Mouse (Mus musculus) lung, postnatal 0 days (tissue): ENCODE measurements around the gene 1700019D03Rik. TPM values are rescaled to one million over a fixed set of nuclear protein-coding genes. Genes with fewer than 3 reads are reported as not detected.

ENCODE experiments used
- ATAC-seq: fragments of 200-750 bp; cut with Nextera tagmentation; 2 replicates; pipeline ENCODE4 v1.8.0; 2017; ENCODE audit warnings: moderate library complexity
- DNase-seq: peaks from one replicate; pipeline ENCODE4 v3.0.0-alpha.2; 2016; ENCODE audit warnings: low spot score
- H3K27ac ChIP-seq: fragments of 300-500 bp; sonication (generic); 2 replicates; pipeline ENCODE4 v1.5.1; 2014; ENCODE audit warnings: antibody characterized with exemption, mild to moderate bottlenecking, low read length, mixed read lengths
- H3K27me3 ChIP-seq: fragments of 300-500 bp; sonication (generic); replicated peaks from 2 replicates; pipeline ENCODE4 v1.6.1; 2014; ENCODE audit warnings: low read length, mixed read lengths; ENCODE audit not compliant: insufficient read depth
- H3K36me3 ChIP-seq: fragments of 300-500 bp; sonication (generic); 2 replicates; pipeline ENCODE4 v1.6.1; 2014; ENCODE audit warnings: low read length, mixed read lengths; ENCODE audit not compliant: insufficient read depth
- H3K4me1 ChIP-seq: fragments of 300-500 bp; sonication (generic); 2 replicates; pipeline ENCODE4 v1.6.1; 2014; ENCODE audit warnings: antibody characterized with exemption, low read depth, low read length, mixed read lengths; ENCODE audit not compliant: insufficient read depth
- H3K4me2 ChIP-seq: fragments of 300-500 bp; sonication (generic); replicated peaks from 2 replicates; pipeline ENCODE4 v1.6.1; 2014; ENCODE audit warnings: low read depth, mild to moderate bottlenecking, low read length, moderate library complexity, mixed read lengths
- H3K4me3 ChIP-seq: fragments of 300-500 bp; sonication (generic); 2 replicates; pipeline ENCODE4 v1.5.1; 2014; ENCODE audit warnings: low read depth, low read length
- H3K9ac ChIP-seq: fragments of 300-500 bp; sonication (generic); replicated peaks from 2 replicates; pipeline ENCODE4 v1.6.1; 2014; ENCODE audit warnings: low read depth, mild to moderate bottlenecking
- H3K9me3 ChIP-seq: fragments of 300-500 bp; sonication (generic); 2 replicates; pipeline ENCODE4 v1.6.1; 2016; ENCODE audit warnings: low read length, mixed read lengths
- CTCF ChIP-seq: IDR thresholded peaks from 2 replicates; pipeline ENCODE4 v1.5.1; 2016; ENCODE audit warnings: antibody characterized with exemption, mild to moderate bottlenecking
- EP300 ChIP-seq: IDR thresholded peaks from 2 replicates; pipeline ENCODE4 v1.6.1; 2016; ENCODE audit warnings: antibody characterized with exemption, mild to moderate bottlenecking, control low read depth
- WGBS: fragments of 180-500 bp; shearing (Covaris S2); extraction: QIAGEN DNeasy Blood & Tissue Kit; methylation state at CpG from one replicate; pipeline ENCODE4 v1.1.7; 2014; 5-methylcytosine and 5-hydroxymethylcytosine counted together
- polyA plus RNA-seq: library from polyadenylated mRNA; unstranded; fragments of >200 nt; fragmentation: Nextera tagmentation; extraction: Ambion mirVana; gene quantifications from 2 replicates; pipeline ENCODE4 v1.2.1, GENCODE M21; 2015

The 1700019D03Rik gene
- polyA plus RNA-seq, 1 experiment from 2014 or later = 2.7 TPM

DNA sequence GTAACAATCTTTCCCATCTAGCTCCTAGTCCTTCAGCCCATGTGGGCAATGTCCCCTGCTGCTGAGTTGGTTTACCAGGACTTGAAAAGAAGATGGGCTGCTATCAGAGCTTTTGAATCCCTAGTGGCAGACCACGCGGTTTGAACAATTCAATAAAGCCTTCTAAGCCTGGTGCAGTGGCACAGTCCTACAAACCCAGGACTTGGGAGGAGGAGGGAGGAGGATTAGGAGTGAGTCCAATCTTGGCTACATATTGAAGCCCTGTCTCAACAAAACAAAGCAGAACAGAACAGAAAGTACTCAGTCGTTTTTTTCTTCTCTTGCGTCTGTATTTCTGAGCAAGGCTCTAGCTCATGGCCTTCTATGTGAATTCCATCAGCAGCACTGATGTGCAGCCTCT is 63.2 kb downstream of the 1700019D03Rik start:
- Histone ChIP-seq H3K4me3 (no peak overlapping the region), H3K36me3 (no peaks in the 10 kb centered on the region), H3K27me3 (no peaks in the 10 kb centered on the region), H3K9me3 (no peaks in the 10 kb centered on the region), H3K4me1 (peaks cover 9% of the 10 kb centered on the region; the same call in 1 of the 2 replicates), H3K27ac (no peak overlapping the region), H3K9ac (no peak overlapping the region), H3K4me2 (no peak overlapping the region)
- 72% methylated on average over 4 of the region's 4 CpGs for WGBS
- no peak for TF ChIP-seq EP300
- no peak for TF ChIP-seq CTCF
- no peak for DNase-seq
- no peak for ATAC-seq

- TF ChIP-seq EP300 (no peak), CTCF (peak; percentile 71)
- H3K9me3 ChIP-seq = no peaks in the 10 kb centered on the region
- peak; percentile 44 for DNase-seq
- no peak overlapping the region for H3K4me2 ChIP-seq
- H3K4me3 ChIP-seq = no peak overlapping the region
- peaks cover 9% of the 10 kb centered on the region; the same call in 1 of the 2 replicates for H3K4me1 ChIP-seq
- H3K27ac ChIP-seq = no peak overlapping the region
- 25% methylated on average over 6 of the region's 6 CpGs for WGBS
- ATAC-seq = no peak
- no peaks in the 10 kb centered on the region for H3K36me3 ChIP-seq
- no peak overlapping the region for H3K9ac ChIP-seq
- H3K27me3 ChIP-seq = no peaks in the 10 kb centered on the region
Observed at GRCm38 (mm10) chr1:52955102-52955501, 64.9 kb downstream of the 1700019D03Rik start.

GRCm38 (mm10) chr1:52954456-52954855 is 65.5 kb downstream of the 1700019D03Rik start:
- Histone ChIP-seq H3K36me3 (no peaks in the 10 kb centered on the region), H3K4me1 (peaks cover 9% of the 10 kb centered on the region; the same call in 1 of the 2 replicates), H3K9ac (no peak overlapping the region), H3K4me2 (no peak overlapping the region), H3K9me3 (no peaks in the 10 kb centered on the region), H3K27ac (no peak overlapping the region), H3K27me3 (no peaks in the 10 kb centered on the region), H3K4me3 (no peak overlapping the region)
- DNase-seq = no peak
- ATAC-seq = no peak
- no peak for TF ChIP-seq CTCF
- TF ChIP-seq EP300 = no peak
- 87% methylated on average over 2 of the region's 2 CpGs for WGBS

GRCm38 (mm10) chr1:52953548-52953947 is 66.4 kb downstream of the 1700019D03Rik start:
- Histone ChIP-seq H3K9ac (no peak overlapping the region), H3K27me3 (no peaks in the 10 kb centered on the region), H3K4me2 (no peak overlapping the region; the same call in 1 of the 2 replicates), H3K36me3 (no peaks in the 10 kb centered on the region), H3K9me3 (no peaks in the 10 kb centered on the region), H3K27ac (no peak overlapping the region), H3K4me3 (0 out of 2 replicates have a peak overlapping the region, but pooled peaks have one; percentile 46), H3K4me1 (peaks cover 9% of the 10 kb centered on the region; the same call in 1 of the 2 replicates)
- no peak for DNase-seq
- no peak for ATAC-seq
- TF ChIP-seq CTCF = no peak
- no peak for TF ChIP-seq EP300
- WGBS = 20% methylated on average over 4 of the region's 4 CpGs

DNA sequence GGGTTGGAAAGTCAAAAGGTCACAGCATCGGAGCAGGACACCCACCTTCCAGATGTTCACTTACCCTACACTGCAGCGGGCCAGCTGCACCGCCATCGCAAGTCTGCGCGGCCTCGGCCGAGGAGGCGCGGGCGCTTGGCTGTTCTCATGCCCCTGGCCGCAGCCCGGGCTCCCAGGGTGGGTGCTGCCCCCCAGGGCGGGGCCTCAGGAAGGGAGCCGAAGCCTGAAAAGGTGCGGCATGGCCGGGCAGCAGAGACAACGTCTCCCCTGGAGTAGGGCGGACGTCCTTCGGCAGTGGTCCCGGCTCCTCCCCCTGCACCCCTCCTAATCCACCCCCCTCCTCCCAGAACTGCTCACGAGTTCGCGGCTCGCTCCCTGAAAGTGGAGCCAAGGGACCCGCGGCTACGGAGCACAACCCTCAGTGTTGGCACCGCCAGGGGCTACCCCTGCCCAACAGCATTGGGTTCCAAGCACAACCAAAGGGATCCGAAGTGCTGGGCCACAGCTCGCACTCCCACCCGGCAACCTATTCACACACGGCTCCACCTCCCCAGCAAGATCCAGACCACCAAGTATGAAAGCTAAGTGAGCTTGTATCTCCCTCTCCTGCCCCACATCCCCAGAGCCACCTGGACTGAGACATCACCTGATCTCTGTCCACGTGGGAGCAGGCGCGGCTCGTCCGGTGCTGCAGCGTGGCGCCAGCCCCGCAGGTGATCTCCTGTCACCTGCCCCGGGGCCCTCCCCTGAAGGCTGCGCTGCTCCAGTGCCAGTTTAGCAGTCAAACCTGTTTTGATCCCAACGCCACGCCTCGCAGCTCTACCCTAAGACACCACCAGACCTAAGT is 67.2 kb downstream of the 1700019D03Rik start:
- WGBS = 1% methylated on average over 41 of the region's 47 CpGs

GRCm38 (mm10) chr1:52952143-52952542 is 67.8 kb downstream of the 1700019D03Rik start:
- Histone ChIP-seq H3K9me3 (no peaks in the 10 kb centered on the region), H3K4me1 (peaks cover 9% of the 10 kb centered on the region; the same call in 1 of the 2 replicates), H3K27me3 (no peaks in the 10 kb centered on the region), H3K4me2 (peak overlapping the region; percentile 94), H3K4me3 (peak overlapping the region; percentile 46), H3K36me3 (no peaks in the 10 kb centered on the region), H3K27ac (no peak overlapping the region), H3K9ac (peak overlapping the region; percentile 26; the same call in 1 of the 2 replicates)
- ATAC-seq (no peak), DNase-seq (peak; percentile 7)
- 4% methylated on average over 5 of the region's 5 CpGs for WGBS
- TF ChIP-seq EP300 (no peak), CTCF (no peak)

More for the DNA sequence above, 67.2 kb downstream of the 1700019D03Rik start:
- peak; percentile 54 for DNase-seq
- peak overlapping the region; percentile 94 for H3K4me2 ChIP-seq
- H3K4me1 ChIP-seq = peaks cover 9% of the 10 kb centered on the region; the same call in 1 of the 2 replicates
- no peak overlapping the region for H3K27ac ChIP-seq
- H3K9me3 ChIP-seq = no peaks in the 10 kb centered on the region
- H3K9ac ChIP-seq = peak overlapping the region; percentile 26; the same call in 1 of the 2 replicates
- no peaks in the 10 kb centered on the region for H3K27me3 ChIP-seq
- peak overlapping the region; percentile 46 for H3K4me3 ChIP-seq
- no peaks in the 10 kb centered on the region for H3K36me3 ChIP-seq
- ATAC-seq = peak; percentile 87
- TF ChIP-seq EP300 (no peak), CTCF (no peak)
